Mouse (Mus musculus) liver, embryonic 11.5 days (tissue): ENCODE results near the gene Shf. TPM values are rescaled to one million over a fixed set of nuclear protein-coding genes. Genes with fewer than 3 reads are reported as not detected.
A peak's percentile ranks its signal among the peaks of the same experiment; 100 is the strongest.

Source experiments
- ATAC-seq: fragments of 200-750 bp; cut with Nextera tagmentation; replicated peaks from 2 replicates; pipeline ENCODE4 v1.8.0; 2017; ENCODE audit warnings: moderate number of reproducible peaks, mild to moderate bottlenecking, moderate TSS enrichment, moderate library complexity; ENCODE audit not compliant: low FRiP score
- DNase-seq: peaks from one replicate; pipeline ENCODE4 v3.0.0-alpha.2; 2017; ENCODE audit warnings: low spot score
- H3K27ac ChIP-seq: fragments of 300-500 bp; sonication (generic); 2 replicates; pipeline ENCODE4 v1.5.1; 2014; ENCODE audit warnings: mild to moderate bottlenecking, low read depth, low read length, control low read depth
- H3K27me3 ChIP-seq: fragments of 300-500 bp; sonication (generic); replicated peaks from 2 replicates; pipeline ENCODE4 v1.6.1; 2014; ENCODE audit warnings: low read length, mixed read lengths; ENCODE audit not compliant: control insufficient read depth, insufficient read depth
- H3K36me3 ChIP-seq: fragments of 300-500 bp; sonication (generic); 2 replicates; pipeline ENCODE4 v1.6.1; 2014; ENCODE audit warnings: mild to moderate bottlenecking, low read length, moderate library complexity, mixed read lengths; ENCODE audit not compliant: control insufficient read depth, insufficient read depth
- H3K4me1 ChIP-seq: fragments of 300-500 bp; sonication (generic); replicated peaks from 2 replicates; pipeline ENCODE4 v1.6.1; 2014; ENCODE audit warnings: low read length, mixed read lengths; ENCODE audit not compliant: control insufficient read depth, insufficient read depth
- H3K4me2 ChIP-seq: fragments of 300-500 bp; sonication (generic); 2 replicates; pipeline ENCODE4 v1.6.1; 2014; ENCODE audit warnings: mild to moderate bottlenecking, control low read depth, moderate library complexity
- H3K4me3 ChIP-seq: fragments of 300-500 bp; sonication (generic); 2 replicates; pipeline ENCODE4 v1.5.1; 2014; ENCODE audit warnings: low read depth, low read length, control low read depth
- H3K9ac ChIP-seq: fragments of 300-500 bp; sonication (generic); 2 replicates; pipeline ENCODE4 v1.6.1; 2014; ENCODE audit warnings: low read depth, low read length, control low read depth
- H3K9me3 ChIP-seq: fragments of 300-500 bp; sonication (generic); 2 replicates; pipeline ENCODE4 v1.6.1; 2016; ENCODE audit warnings: low read length, inconsistent platforms, mixed read lengths; ENCODE audit not compliant: control insufficient read depth
- WGBS: fragments of 180-500 bp; shearing (Covaris S2); extraction: QIAGEN DNeasy Blood & Tissue Kit; methylation state at CpG from one replicate; pipeline ENCODE4 v1.1.7; 2014; 5-methylcytosine and 5-hydroxymethylcytosine counted together
- polyA plus RNA-seq: library from polyadenylated mRNA; unstranded; fragments of >200 nt; fragmentation: Nextera tagmentation; extraction: Ambion mirVana; gene quantifications from 2 replicates; pipeline ENCODE4 v1.2.1, GENCODE M21; 2014

Gene Shf
- polyA plus RNA-seq, 1 experiment from 2014 or later, result 2.5 TPM

DNA sequence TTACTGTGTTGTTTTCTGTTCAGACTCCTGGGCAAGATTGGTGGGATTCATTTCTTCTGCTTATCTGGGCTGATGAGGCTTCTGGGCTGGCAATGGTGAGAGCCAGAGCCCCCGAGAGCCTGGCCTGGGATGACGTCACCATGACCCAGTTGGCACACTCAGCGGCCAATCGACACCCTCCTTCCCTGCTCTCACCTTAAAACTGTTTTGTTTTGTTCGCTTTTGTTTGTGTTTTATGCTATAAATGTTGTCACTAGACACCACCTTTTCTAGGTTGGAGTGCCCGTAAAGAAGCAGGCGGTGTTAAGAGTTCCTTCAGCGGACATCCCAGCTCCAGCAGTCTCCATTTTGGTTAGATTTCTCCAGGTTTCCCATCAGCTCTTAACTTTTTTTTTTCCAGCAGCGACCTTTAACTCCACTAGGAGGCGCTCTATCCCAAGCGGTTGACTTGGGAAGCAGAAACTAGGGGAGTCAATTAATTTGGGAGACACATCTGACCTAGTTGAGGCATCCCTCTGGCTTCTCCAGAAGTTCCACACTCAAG is 11.9 kb upstream of the Shf start:
- ATAC-seq (no peak), DNase-seq (peak; percentile 53)
- H3K9ac ChIP-seq, result no peak overlapping the region
- no peaks in the 10 kb centered on the region for H3K4me1 ChIP-seq
- peak overlapping the region; percentile 62 for H3K4me2 ChIP-seq
- no peaks in the 10 kb centered on the region for H3K9me3 ChIP-seq
- WGBS, result 15% methylated on average over 11 of the region's 11 CpGs
- H3K27me3 ChIP-seq, result no peaks in the 10 kb centered on the region; the same call in 1 of the 2 replicates
- H3K36me3 ChIP-seq, result no peaks in the 10 kb centered on the region
- no peak overlapping the region for H3K27ac ChIP-seq
- H3K4me3 ChIP-seq, result peak overlapping the region; percentile 33

DNA sequence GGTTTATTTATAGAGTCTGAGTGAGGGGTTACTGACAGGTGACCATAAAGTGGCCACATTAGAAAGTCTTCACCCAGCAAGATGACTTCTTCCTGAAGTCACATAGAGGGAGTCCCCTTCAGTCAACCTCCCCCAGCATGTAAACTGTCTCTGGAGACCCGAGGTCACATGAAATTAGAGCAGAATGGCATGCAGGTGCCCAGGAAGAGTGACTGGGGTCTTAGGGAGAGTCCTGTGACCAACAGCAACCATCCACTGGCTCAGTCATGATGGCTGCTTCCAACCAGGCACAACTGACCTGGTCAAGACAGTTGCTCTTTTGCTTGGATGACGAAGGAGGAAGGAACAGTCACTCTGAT is 10.3 kb upstream of the Shf start:
- Histone ChIP-seq H3K4me2 (no peak overlapping the region), H3K4me3 (no peak overlapping the region), H3K4me1 (no peaks in the 10 kb centered on the region), H3K36me3 (no peaks in the 10 kb centered on the region), H3K9ac (no peak overlapping the region), H3K27ac (no peak overlapping the region), H3K27me3 (no peaks in the 10 kb centered on the region; the same call in 1 of the 2 replicates), H3K9me3 (no peaks in the 10 kb centered on the region)
- 38% methylated on average over 2 of the region's 2 CpGs for WGBS
- DNase-seq (no peak), ATAC-seq (no peak)

DNA sequence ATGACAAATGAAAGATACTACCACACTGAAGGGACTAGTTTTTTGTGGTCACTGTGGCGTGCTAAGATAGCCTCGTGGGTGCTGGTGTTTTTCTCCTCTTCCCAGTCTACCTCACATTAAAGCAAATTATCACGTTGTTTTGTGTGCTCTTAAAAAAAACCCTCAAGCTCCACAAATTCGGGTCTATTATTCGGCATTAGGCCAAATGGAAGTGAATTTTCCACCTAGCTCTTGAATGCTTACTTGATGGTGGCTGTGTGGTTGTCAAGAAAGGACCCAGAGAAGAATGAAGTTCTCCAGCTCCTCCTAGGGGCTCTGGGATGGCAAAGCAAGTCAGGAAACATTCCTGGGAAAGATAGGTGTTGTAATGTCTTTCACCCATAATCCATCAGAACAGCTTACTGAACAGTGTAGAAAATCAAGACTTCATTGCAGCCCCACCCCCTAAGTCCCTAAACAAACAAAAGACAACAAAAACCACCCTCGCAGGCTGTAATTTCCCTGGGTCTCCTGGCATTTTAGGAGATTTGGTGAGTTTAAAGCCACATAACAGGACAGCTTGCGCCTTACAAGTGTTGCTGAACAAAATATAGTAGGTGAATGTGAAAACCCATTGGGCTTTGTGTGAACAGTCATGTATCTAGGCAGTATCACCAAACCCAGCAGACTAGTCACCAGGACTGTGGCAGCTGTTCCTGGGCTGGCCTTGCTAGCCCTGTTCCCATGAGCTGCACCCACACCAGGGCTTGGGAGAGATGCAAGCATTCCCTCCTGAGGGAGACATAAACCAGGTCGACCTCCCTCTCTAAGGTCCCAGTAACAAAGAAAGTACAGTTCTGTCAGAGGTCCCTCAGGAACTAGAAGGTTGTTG is 9.7 kb upstream of the Shf start:
- no peak for DNase-seq
- no peaks in the 10 kb centered on the region; the same call in 1 of the 2 replicates for H3K27me3 ChIP-seq
- H3K27ac ChIP-seq, result no peak overlapping the region
- H3K9ac ChIP-seq, result peak overlapping the region; percentile 30; the same call in 1 of the 2 replicates
- no peaks in the 10 kb centered on the region for H3K9me3 ChIP-seq
- no peaks in the 10 kb centered on the region for H3K4me1 ChIP-seq
- no peaks in the 10 kb centered on the region for H3K36me3 ChIP-seq
- peak overlapping the region; percentile 53 for H3K4me3 ChIP-seq
- ATAC-seq, result no peak
- WGBS, result 16% methylated on average over 8 of the region's 8 CpGs
- H3K4me2 ChIP-seq, result peak overlapping the region; percentile 64

DNA sequence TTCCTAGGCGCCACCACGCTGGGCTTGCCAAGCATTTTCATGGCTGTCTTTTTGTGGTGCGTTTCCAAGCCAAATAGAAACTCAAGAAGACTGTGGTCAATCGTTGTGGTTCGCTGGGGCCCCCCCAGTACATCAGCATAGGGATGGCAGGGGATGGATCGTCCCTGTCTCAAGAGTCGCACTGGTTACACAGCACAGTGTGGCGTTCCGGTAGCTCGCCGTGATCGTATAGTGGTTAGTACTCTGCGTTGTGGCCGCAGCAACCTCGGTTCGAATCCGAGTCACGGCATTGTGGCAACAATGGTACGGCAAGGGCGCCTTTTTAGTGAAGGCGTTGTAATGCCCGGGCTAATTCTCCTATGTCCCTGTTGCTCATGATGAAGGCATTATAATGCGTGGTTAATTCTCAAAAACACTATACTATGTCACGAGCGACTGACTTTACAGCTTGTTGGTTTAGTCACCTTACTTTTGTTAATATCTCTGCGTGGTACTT is 8.8 kb upstream of the Shf start:
- peak; percentile 88 for ATAC-seq
- Histone ChIP-seq H3K4me3 (peak overlapping the region; percentile 53), H3K9ac (peak overlapping the region; percentile 48), H3K27ac (peak overlapping the region; percentile 10), H3K4me1 (no peaks in the 10 kb centered on the region), H3K27me3 (no peaks in the 10 kb centered on the region; the same call in 1 of the 2 replicates), H3K9me3 (no peaks in the 10 kb centered on the region), H3K4me2 (peak overlapping the region; percentile 64), H3K36me3 (no peaks in the 10 kb centered on the region)
- under 1% methylated on average over 26 of the region's 26 CpGs for WGBS
- DNase-seq, result peak; percentile 84

DNA sequence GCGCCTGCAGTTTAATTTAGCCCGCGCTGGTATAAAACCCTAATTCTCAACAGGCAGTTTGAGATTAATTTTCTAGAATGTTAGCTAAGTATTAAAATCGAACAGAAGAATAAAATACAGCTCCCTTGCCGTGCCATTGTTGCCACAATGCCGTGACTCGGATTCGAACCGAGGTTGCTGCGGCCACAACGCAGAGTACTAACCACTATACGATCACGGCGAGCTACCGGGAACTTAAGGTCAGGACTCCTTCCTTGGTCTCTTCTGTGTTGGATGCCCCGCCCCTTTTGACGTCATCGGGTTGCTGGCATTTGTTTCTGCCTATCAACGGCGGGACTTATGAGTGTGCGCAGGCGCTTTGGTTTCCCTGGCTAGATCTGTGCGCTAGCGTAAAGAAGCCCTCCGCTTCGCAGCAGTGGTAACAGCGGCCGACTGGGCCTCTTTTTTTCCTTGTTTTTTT is 8.3 kb upstream of the Shf start:
- WGBS, result under 1% methylated on average over 28 of the region's 28 CpGs
- Histone ChIP-seq H3K4me1 (no peaks in the 10 kb centered on the region), H3K9me3 (no peaks in the 10 kb centered on the region), H3K27me3 (no peaks in the 10 kb centered on the region; the same call in 1 of the 2 replicates), H3K4me3 (peak overlapping the region; percentile 53), H3K27ac (peak overlapping the region; percentile 10; the same call in 1 of the 2 replicates), H3K36me3 (no peaks in the 10 kb centered on the region), H3K4me2 (peak overlapping the region; percentile 68), H3K9ac (peak overlapping the region; percentile 48)
- DNase-seq (peak; percentile 98), ATAC-seq (peak; percentile 86)

DNA sequence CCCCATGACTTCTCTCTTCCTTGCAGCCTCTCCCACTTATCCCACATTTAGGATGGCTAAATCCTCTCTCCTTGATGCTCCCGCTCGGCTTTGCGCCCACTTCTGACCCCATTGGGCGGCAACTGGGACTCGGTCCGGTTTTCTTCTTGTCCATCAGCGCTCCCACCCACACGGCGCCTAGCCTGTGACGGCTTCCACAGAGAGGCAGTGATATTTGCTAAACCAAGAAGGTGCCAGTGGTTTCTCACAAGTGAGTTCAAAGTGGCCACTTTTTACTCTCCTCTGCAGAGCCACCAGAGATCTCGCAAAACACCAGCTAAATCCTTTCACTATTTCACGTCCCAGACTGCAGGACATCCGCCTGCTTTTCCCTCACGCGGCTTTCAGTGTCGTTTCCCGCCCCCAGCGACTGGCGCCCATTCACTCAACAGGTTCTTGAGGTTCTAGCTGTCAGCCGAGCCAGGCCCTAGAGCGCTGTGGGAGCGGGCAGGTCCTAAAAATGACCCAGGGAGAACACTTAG is 7.1 kb upstream of the Shf start:
- peak overlapping the region; percentile 56 for H3K27ac ChIP-seq
- H3K36me3 ChIP-seq, result no peaks in the 10 kb centered on the region
- H3K9me3 ChIP-seq, result no peaks in the 10 kb centered on the region
- peak overlapping the region; percentile 69 for H3K4me3 ChIP-seq
- H3K9ac ChIP-seq, result peak overlapping the region; percentile 58
- no peaks in the 10 kb centered on the region for H3K4me1 ChIP-seq
- under 1% methylated on average over 22 of the region's 22 CpGs for WGBS
- H3K4me2 ChIP-seq, result peak overlapping the region; percentile 95
- no peaks in the 10 kb centered on the region for H3K27me3 ChIP-seq
- DNase-seq (peak; percentile 70), ATAC-seq (no peak)

DNA sequence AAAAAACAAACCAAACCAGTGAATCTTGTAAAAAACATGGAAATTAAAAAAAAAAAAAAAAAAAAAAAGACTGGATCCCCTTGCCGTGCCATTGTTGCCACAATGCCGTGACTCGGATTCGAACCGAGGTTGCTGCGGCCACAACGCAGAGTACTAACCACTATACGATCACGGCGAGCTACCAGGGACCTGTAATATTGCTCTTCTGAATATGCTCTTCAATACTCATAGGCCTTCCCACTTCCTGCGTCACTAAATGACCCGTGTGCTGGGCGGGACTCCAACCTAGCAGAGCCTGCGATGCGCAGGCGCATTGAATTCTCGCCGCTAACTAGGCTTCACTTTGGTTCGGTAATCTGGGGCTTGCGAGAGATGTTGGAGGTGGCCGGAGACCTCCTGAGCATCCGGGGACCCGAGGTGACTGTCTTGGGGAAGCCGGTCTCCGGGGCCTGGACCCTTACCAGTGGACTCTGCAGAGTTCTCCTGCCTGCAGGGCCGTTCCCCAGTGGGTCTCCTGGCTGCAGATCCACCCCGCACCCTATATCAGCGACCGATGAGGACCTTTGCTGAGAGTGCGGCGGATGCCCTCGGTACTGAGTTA is 6.5 kb upstream of the Shf start:
- H3K4me2 ChIP-seq, result peak overlapping the region; percentile 95
- under 1% methylated on average over 32 of the region's 32 CpGs for WGBS
- H3K4me3 ChIP-seq, result peak overlapping the region; percentile 69
- H3K27ac ChIP-seq, result peak overlapping the region; percentile 56
- no peaks in the 10 kb centered on the region for H3K4me1 ChIP-seq
- H3K36me3 ChIP-seq, result no peaks in the 10 kb centered on the region
- no peaks in the 10 kb centered on the region for H3K9me3 ChIP-seq
- H3K27me3 ChIP-seq, result no peaks in the 10 kb centered on the region; the same call in 1 of the 2 replicates
- peak; percentile 90 for DNase-seq
- peak overlapping the region; percentile 58 for H3K9ac ChIP-seq
- peak; percentile 75 for ATAC-seq

DNA sequence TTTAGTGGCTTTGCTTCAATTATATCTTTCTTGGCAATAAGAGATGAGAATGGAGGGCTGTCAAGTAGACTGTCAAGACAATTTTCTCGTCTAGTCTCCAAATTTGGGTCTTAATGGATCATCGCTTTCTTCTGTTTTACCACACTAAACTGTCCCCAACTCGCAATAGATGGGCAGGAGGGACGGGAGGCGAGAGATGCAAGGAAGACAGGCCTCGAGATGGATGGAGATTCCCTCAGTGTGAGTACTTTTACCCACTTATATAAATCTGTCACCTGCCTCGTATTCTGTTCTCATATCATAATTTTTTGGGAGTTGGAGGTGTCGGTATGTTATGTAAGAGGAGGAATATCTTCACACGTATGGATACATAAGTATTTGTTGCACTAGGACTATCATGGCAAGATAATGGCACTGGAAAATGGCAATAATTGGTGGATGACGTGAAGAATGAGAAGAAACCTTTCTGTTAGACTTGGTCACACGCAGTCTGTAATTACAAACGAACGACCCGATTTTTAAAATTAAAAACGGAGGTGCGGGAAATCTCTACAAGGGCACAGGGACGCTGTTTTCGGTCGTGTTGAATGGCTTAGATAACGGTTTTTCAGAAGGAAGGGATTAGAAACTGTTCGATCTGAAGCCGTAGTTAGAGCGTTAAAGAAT is 5.8 kb upstream of the Shf start:
- 30% methylated on average over 23 of the region's 23 CpGs for WGBS
- Histone ChIP-seq H3K9ac (peak overlapping the region; percentile 35; the same call in 1 of the 2 replicates), H3K27ac (no peak overlapping the region), H3K4me1 (no peaks in the 10 kb centered on the region; the same call in 1 of the 2 replicates), H3K27me3 (no peaks in the 10 kb centered on the region; the same call in 1 of the 2 replicates), H3K4me3 (peak overlapping the region; percentile 69), H3K9me3 (no peaks in the 10 kb centered on the region), H3K36me3 (no peaks in the 10 kb centered on the region), H3K4me2 (peak overlapping the region; percentile 74)
- DNase-seq (no peak), ATAC-seq (no peak)
